Mouse (Mus musculus): Measurements from ENCODE around the gene Arhgdig. TPM values are rescaled to one million over a fixed set of nuclear protein-coding genes. Genes with fewer than 3 reads are reported as not detected.
A peak's percentile ranks its signal among the peaks of the same experiment; 100 is the strongest.

Gene Arhgdig
- polyA plus RNA-seq, 1 experiment from 2014 or later = 22.4 TPM

DNA sequence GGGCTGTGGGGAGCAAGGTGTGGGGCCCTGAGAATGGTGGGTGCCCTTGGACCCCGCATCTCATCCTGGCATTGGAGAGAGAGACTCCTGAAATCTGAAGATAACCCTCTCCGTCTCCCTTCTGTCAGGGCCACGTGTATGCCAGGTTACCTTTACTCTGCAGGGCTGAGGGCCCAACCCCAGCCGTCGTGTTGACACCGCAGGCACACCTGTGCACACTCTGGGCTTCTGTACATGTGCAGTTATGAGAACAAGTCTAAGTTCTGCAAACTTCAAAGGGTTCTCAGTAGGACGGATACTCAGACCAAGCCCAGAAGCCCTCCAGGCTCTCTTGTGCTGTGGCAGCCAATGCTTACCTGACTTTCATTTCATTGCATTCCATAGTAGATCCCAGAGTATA is 4.7 kb upstream of the Arhgdig start:
- Histone ChIP-seq H3K9ac (ENCODE audit: low read depth, low read length) (no peak overlapping the region), H3K27ac (no peak overlapping the region), H3K4me3 (replicated peaks; ENCODE audit: low read depth, low read length) (no peak overlapping the region), H3K27me3 (ENCODE audit: insufficient read depth, low read length) (no peaks in the 10 kb centered on the region), H3K9me3 (replicated peaks; ENCODE audit: low read length) (no peaks in the 10 kb centered on the region), H3K36me3 (ENCODE audit: insufficient read depth, low read length) (0 out of 2 replicates have a peak, but pooled peaks cover 3% of the 10 kb centered on the region), H3K4me2 (ENCODE audit: low read length) (no peak overlapping the region), H3K4me1 (replicated peaks; ENCODE audit: insufficient read depth, low read length) (no peaks in the 10 kb centered on the region)
- no peak for TF ChIP-seq CTCF (IDR thresholded peaks at IDR 0.05; ENCODE audit: low read depth)
- 92% methylated on average over 7 of the region's 7 CpGs for WGBS
- no peak for DNase-seq (ENCODE audit: low spot score)
- no peak for ATAC-seq (replicated peaks; ENCODE audit: low FRiP score, low read depth)

DNA sequence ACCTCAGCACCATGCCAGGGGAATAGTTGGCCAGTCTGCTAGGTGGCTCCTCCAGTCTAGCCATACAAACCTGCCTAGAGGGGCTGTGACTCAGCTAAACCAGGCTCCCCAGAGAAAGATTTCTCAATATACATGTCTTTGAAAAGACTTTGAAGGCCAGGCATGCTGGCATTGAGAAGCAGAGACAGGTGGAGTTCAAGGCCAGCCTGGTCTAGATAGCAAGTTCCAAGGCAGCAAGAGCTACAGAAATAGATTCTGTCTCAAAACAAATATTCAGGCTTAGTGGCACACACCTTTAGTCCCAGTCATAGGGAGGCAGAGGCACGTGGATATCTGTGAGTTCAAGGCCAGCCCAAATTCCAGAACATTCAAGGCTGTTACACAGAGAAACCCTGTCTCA is 1.2 kb downstream of the Arhgdig start:
- no peak for TF ChIP-seq CTCF (IDR thresholded peaks at IDR 0.05; ENCODE audit: low read depth)
- no peak overlapping the region for H3K4me3 ChIP-seq (replicated peaks; ENCODE audit: low read depth, low read length)
- WGBS = 42% methylated on average over 1 of the region's 1 CpGs

DNA sequence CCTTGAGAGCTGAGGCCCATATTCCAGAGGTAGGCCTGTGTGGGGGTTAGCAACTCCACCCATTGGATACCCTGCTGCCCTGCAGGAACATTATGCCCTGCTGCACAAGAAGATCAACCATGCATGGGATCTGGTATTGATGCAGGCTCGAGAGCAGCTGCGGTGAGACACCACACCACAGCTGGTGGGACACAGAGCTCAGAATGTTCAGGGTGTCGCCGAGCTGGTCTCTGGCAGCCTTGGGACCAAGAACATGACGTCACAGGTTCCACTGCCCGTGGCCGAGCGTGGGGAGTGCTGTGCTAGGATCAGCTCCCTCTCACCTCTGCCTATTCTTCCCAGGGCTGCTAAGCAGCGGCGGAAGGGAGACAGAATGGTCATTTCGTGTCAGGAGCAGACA is 2.8 kb downstream of the Arhgdig start:
- no peak overlapping the region for H3K4me3 ChIP-seq (replicated peaks; ENCODE audit: low read depth, low read length)
- 20% methylated on average over 11 of the region's 11 CpGs for WGBS

More for the DNA sequence above, 1.2 kb downstream of the Arhgdig start:
- H3K36me3 ChIP-seq (ENCODE audit: insufficient read depth, low read length) = no peaks in the 10 kb centered on the region
- H3K4me1 ChIP-seq (replicated peaks; ENCODE audit: insufficient read depth, low read length) = no peaks in the 10 kb centered on the region; the same call in 1 of the 2 replicates
- DNase-seq (ENCODE audit: low spot score) (no peak), ATAC-seq (replicated peaks; ENCODE audit: low FRiP score, low read depth) (no peak)
- H3K9me3 ChIP-seq (replicated peaks; ENCODE audit: low read length) = no peaks in the 10 kb centered on the region
- H3K27ac ChIP-seq = no peak overlapping the region
- H3K9ac ChIP-seq (ENCODE audit: low read depth, low read length) = no peak overlapping the region
- 0 out of 2 replicates have a peak, but pooled peaks cover 8% of the 10 kb centered on the region for H3K27me3 ChIP-seq (ENCODE audit: insufficient read depth, low read length)
- H3K4me2 ChIP-seq (ENCODE audit: low read length) = no peak overlapping the region

DNA sequence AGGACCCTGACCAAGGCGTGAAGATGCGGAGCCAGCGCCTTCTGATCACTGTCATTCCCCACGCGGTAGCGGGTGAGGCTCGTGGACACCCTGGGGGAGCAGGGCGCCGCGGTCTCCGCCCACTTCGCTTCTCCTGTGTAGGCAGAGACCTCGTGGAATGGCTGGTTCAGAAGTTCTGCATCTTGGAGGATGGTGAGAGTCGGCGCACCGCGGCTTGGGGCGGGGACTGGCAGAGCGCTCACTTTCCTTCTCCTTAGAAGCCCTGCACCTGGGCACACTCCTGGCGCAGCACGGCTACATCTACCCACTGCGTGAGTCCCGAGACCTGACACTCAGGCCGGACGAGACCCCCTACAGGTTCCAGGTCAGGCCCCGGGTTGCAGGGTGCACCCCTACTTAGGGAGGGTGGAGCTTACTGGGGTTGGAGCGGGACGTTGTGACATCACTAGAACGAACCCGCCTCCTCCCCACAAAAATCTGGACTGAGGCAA is 4.2 kb downstream of the Arhgdig start:
- H3K36me3 ChIP-seq (ENCODE audit: insufficient read depth, low read length) = no peaks in the 10 kb centered on the region
- WGBS = 2% methylated on average over 30 of the region's 30 CpGs
- H3K9me3 ChIP-seq (replicated peaks; ENCODE audit: low read length) = no peaks in the 10 kb centered on the region
- H3K27me3 ChIP-seq (ENCODE audit: insufficient read depth, low read length) = peaks cover 12% of the 10 kb centered on the region; the same call in 1 of the 2 replicates
- H3K4me1 ChIP-seq (replicated peaks; ENCODE audit: insufficient read depth, low read length) = peaks cover 4% of the 10 kb centered on the region; the same call in 1 of the 2 replicates
- no peak for DNase-seq (ENCODE audit: low spot score)
- ATAC-seq (replicated peaks; ENCODE audit: low FRiP score, low read depth) = no peak
- peak overlapping the region; percentile 87 for H3K4me2 ChIP-seq (ENCODE audit: low read length)
- peak overlapping the region; percentile 49 for H3K4me3 ChIP-seq (replicated peaks; ENCODE audit: low read depth, low read length)
- no peak for TF ChIP-seq CTCF (IDR thresholded peaks at IDR 0.05; ENCODE audit: low read depth)
- H3K27ac ChIP-seq = no peak overlapping the region
- peak overlapping the region; percentile 37; the same call in 1 of the 2 replicates for H3K9ac ChIP-seq (ENCODE audit: low read depth, low read length)

More for the DNA sequence above, 2.8 kb downstream of the Arhgdig start:
- Histone ChIP-seq H3K9me3 (replicated peaks; ENCODE audit: low read length) (no peaks in the 10 kb centered on the region), H3K4me2 (ENCODE audit: low read length) (no peak overlapping the region), H3K9ac (ENCODE audit: low read depth, low read length) (no peak overlapping the region), H3K27me3 (ENCODE audit: insufficient read depth, low read length) (peaks cover 12% of the 10 kb centered on the region; the same call in 1 of the 2 replicates), H3K27ac (no peak overlapping the region), H3K4me1 (replicated peaks; ENCODE audit: insufficient read depth, low read length) (peaks cover 4% of the 10 kb centered on the region; the same call in 1 of the 2 replicates), H3K36me3 (ENCODE audit: insufficient read depth, low read length) (no peaks in the 10 kb centered on the region)
- DNase-seq (ENCODE audit: low spot score) (no peak), ATAC-seq (replicated peaks; ENCODE audit: low FRiP score, low read depth) (no peak)
- TF ChIP-seq CTCF (IDR thresholded peaks at IDR 0.05; ENCODE audit: low read depth) = no peak

DNA sequence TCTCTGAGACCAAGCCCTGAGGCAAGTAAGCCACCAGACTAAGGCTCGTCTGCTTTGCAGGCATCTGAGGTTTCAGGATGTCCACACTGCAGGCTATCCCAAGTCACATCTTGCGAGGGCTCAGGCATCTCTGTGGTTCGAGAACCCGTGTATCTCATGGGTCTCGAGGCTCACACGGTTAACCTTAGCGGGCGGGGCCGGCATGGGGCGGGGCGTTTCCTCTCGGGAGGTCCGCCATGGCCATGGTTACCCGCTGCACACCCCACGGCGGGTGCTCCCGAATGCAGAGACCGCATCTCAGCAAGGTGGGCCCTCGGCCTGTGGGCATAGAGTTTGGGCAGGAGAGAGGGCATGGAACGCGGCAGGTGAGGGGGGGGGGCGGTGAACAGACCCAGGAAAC is 4.8 kb downstream of the Arhgdig start, which contains the start of gene Rgs11:
Gene Rgs11, plus strand, starts transcription at position 215 of the 400 bp plus-strand sequence.
- no peak for DNase-seq (ENCODE audit: low spot score)
- peaks cover 4% of the 10 kb centered on the region; the same call in 1 of the 2 replicates for H3K4me1 ChIP-seq (replicated peaks; ENCODE audit: insufficient read depth, low read length)
- 4% methylated on average over 22 of the region's 22 CpGs for WGBS
- H3K27ac ChIP-seq = no peak within 1 kb of the TSS
- H3K36me3 ChIP-seq (ENCODE audit: insufficient read depth, low read length) = no peaks in the 10 kb centered on the region
- H3K9me3 ChIP-seq (replicated peaks; ENCODE audit: low read length) = no peaks in the 10 kb centered on the region
- TF ChIP-seq CTCF (IDR thresholded peaks at IDR 0.05; ENCODE audit: low read depth) = no peak
- H3K4me2 ChIP-seq (ENCODE audit: low read length) = peak within 1 kb of the TSS; percentile 87
- peaks cover 12% of the 10 kb centered on the region; the same call in 1 of the 2 replicates for H3K27me3 ChIP-seq (ENCODE audit: insufficient read depth, low read length)
- H3K4me3 ChIP-seq (replicated peaks; ENCODE audit: low read depth, low read length) = peak within 1 kb of the TSS; percentile 49
- H3K9ac ChIP-seq (ENCODE audit: low read depth, low read length) = peak within 1 kb of the TSS; percentile 37; the same call in 1 of the 2 replicates
- ATAC-seq (replicated peaks; ENCODE audit: low FRiP score, low read depth) = no peak

DNA sequence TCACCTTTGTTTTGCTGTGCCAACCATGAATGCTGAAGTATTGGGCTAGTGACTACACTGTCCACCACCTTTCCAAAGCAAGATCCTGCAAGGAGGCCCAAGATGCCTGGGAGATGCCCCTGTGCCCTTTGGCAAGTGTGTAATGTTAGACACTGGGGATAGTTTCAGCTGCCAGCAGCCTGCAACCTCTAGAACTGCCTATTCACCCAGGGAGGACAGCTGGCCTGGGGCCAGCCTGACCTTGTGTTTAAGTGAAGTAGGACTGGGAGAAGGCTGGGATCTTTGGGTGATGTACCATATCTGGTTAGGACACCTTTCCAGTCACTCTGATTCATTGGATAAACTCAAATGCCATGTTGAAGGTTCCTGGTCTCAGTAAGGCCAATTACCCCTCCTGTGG is 5.6 kb downstream of the Arhgdig start:
- no peak overlapping the region for H3K27ac ChIP-seq
- H3K27me3 ChIP-seq (ENCODE audit: insufficient read depth, low read length) = peaks cover 12% of the 10 kb centered on the region; the same call in 1 of the 2 replicates
- H3K36me3 ChIP-seq (ENCODE audit: insufficient read depth, low read length) = no peaks in the 10 kb centered on the region
- peaks cover 4% of the 10 kb centered on the region; the same call in 1 of the 2 replicates for H3K4me1 ChIP-seq (replicated peaks; ENCODE audit: insufficient read depth, low read length)
- no peak for ATAC-seq (replicated peaks; ENCODE audit: low FRiP score, low read depth)
- no peak for TF ChIP-seq CTCF (IDR thresholded peaks at IDR 0.05; ENCODE audit: low read depth)
- H3K9me3 ChIP-seq (replicated peaks; ENCODE audit: low read length) = no peaks in the 10 kb centered on the region
- no peak for DNase-seq (ENCODE audit: low spot score)
- H3K9ac ChIP-seq (ENCODE audit: low read depth, low read length) = no peak overlapping the region
- H3K4me2 ChIP-seq (ENCODE audit: low read length) = no peak overlapping the region
- H3K4me3 ChIP-seq (replicated peaks; ENCODE audit: low read depth, low read length) = no peak overlapping the region
